Mouse (Mus musculus) retina, embryonic 14.5 days (tissue): Measurements from ENCODE around the gene Zfp697.
"Not testable (repeated sequence)": the region's sequence is repeated elsewhere in the genome, so short reads cannot be mapped to it uniquely, and the experiment has no call there.

Experiments
- DNase-seq: peaks from one replicate; pipeline ENCODE4 v3.0.0-alpha.2; 2015; ENCODE audit warnings: low spot score

The Zfp697 gene

DNA sequence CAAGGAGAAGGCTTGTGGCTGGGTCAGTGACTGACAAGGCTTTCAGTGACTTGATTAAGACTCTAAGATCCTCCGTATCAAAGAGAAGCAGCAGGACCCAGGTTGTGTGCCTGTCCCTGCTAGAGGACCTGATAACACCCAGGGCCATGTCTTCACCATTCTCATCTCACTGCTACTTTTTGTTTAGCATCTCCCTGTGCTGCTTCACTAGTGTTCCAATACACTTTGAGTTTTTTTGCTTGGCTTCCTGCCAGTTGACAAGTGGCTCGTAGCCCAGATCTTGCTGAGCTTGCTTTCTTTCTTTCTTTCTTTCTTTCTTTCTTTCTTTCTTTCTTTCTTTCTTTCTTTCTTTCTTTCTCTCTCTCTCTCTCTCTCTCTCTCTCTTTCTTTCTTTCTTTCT is 140.5 kb downstream of the Zfp697 start:
- not testable (repeated sequence) for DNase-seq

DNA sequence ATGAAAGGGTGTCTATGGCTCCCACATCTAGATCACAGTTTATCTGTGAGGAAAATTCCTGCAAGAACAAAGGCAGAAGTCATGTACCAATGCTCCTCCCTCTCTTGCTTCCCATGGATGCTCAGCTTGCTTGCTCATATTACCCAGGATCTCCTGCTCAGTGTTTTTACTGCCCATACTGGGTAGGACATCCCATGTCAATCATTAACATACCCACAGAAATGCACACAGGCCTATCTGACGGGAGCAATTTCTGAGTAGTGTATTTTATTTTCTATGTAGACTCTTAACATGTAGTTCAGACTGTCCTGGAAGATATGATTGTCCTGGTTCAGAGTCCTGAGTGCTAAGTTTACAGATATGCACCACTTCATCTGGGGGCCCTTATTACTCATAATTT is 142.3 kb downstream of the Zfp697 start:
- DNase-seq = not testable (repeated sequence)

DNA sequence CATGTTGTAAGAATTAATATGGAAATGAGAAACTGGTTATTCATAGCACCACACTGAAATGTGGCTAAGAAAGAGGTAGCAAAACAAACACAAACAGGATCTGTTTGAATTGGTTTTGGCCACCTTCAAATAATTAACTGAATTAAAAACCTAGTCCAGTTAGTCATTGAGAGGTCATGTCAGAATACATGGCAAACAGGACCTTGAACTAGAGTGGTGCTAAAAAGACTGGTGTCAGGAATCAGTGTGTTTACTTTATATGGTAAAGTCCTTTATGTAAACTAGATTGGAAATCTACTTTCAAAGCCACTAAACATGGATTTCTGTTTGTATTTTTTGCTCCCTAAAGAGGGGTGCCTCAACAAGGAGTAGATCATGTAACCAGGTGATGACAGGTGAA is 142.7 kb downstream of the Zfp697 start:
- not testable (repeated sequence) for DNase-seq

DNA sequence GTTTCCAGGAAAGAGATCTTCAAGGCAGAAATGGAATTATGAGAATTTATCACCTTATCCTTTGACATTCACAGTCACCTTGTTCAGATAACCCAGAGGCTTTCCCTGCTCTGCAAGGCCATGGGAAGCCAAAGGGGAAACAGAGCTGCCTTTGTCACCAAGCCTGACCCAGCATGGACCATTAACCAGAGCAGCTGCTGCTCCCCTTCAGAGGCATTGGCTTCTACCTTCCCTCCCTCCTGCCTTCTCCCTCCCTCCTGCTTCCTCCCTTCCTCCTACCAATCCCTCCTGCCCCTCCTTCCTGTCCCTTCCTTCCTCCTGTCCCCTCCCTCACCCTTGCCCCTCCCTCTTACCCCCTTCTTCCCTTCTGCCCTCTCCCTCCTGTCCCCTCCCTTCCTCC is 165.4 kb downstream of the Zfp697 start:
- not testable (repeated sequence) for DNase-seq

DNA sequence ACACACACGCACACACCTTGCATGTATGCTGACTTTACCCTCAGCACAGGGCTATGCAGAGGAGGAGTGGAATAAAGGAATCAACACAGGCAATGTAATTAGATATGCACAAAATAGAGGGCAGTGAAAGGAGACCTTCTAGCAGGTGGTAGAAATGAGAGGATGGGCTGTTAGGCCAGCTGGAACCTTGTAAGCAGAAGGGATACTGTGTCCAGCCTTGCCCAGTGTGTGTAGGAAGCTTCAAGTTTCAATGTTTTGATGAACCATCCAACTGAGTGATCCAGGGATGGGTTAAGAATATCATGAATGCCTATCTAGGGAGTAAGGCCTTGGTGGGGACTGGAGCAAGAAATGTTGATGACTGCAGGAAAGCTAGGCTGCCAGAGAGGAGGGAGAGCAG is 166.2 kb downstream of the Zfp697 start:
- DNase-seq = not testable (repeated sequence)

DNA sequence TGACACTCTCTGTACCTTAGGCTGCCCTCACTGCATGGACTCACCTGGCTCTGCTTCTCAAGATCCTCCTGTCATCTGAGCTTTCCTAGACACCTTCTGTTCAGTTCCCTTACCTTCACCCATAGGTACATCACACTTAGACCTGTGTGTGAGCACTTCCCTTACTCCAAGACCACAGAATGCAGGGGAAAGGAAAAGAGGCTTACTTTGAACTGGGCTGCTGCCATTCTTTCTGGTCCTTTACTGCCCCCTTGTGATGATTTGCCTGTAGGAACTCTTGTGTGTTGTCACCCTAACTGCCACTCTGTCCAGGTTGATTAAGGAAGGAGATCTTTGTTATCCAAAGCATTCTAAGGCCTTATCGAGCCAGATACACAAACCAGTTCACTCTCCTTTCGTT is 168.0 kb downstream of the Zfp697 start:
- not testable (repeated sequence) for DNase-seq

DNA sequence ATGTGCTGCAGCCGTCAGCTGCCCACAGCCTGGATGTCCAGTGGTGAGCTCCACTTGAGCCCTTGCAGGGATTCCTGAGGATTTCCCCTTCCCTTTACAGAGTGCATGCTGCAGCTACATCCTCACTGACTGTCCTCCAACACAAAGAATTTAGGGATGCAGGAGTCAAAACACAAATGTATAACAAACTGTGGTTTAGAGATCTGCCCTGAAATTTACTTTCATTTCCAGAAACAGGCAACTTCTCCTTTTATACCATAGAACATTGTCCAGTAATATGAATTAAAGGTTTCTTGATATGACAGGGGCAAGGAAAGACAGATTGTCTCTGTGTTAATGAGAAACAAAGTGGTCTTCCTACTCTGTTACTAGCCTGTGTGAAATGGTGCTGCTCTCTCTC is 168.6 kb downstream of the Zfp697 start:
- DNase-seq = not testable (repeated sequence)

DNA sequence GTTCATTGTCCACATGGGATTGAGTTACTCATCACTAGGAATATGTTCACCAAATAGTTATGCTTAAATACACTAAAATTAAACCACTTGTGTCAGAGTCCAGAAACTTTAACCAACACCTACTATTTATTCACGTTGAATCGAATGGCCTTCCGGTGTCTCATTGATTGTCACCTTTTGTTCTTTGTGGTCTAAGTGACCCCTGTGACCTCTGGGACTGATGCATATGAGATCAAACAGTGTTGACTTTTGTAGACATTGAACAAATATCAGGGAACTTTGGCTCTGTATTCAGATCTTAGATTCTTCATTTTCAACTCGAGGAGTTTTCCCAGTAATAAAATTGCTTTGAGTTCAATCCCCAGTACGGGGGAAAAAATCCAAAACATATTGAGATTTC is 178.4 kb downstream of the Zfp697 start:
- not testable (repeated sequence) for DNase-seq

DNA sequence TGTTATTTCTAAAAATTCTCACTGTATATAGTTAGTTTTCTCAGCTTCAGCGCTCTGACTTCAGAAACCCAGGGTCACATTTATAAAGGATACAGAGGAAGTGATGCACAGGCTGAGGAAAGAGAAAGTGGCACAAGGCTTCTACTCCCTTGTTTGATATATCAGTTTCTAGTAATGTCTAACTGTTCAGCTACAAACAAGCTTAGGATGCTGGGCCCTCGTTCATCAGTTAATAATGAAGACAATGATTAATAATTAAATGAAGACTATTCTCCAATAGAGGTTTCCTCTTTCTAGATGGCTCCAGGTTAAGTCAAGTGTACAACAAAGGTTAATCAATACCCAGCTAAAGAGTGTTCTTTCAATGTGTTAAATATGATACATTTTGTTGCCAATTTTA is 181.6 kb downstream of the Zfp697 start:
- DNase-seq = not testable (repeated sequence)

DNA sequence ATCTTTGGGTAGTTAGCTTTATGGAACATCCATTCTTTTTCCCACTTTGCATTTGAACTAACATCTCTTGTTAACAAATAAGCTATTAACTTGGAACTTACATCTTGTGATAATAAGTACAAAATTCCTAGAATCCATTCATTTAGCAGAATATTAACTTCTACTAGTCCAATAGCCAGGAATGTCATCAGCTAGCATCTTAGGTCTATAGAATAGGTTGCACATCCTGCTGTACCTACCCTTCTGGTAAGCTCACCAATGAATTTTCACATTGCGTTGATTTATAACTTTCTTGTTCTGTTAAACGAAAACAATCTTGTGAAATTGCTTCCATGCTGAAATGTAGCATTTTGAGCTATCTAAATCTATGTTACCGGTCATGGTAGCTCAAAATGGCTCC is 182.6 kb downstream of the Zfp697 start:
- DNase-seq = not testable (repeated sequence)

DNA sequence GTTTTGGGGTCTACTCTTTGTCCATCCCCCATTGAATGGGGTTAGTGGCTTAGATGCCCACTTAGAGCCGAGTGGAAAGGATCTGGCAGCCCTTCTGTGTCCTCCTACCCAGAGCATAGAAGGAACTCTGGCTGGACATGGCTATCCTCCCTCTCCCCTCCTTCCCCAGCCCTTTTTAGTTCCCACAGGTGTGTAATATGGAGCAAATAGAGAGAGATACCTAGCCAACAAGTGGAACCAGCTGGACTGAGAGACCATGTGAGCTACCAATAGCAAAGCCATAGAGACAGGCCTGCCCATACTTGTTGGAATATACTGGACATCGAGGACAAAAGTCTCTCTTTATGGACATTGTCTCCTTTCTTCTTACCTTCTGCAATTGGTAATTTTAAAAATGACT is 185.5 kb downstream of the Zfp697 start:
- not testable (repeated sequence) for DNase-seq

DNA sequence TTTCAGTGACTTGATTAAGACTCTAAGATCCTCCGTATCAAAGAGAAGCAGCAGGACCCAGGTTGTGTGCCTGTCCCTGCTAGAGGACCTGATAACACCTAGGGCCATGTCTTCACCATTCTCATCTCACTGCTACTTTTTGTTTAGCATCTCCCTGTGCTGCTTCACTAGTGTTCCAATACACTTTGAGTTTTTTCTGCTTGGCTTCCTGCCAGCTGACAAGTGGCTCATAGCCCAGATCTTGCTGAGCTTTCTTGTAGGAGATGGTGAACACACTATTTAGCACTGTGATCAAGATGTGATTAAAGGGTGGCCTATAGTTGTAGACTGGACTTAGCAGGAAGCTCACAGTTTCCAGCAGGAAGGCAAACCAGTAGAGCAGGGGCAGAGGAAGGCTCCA is 198.8 kb downstream of the Zfp697 start:
- not testable (repeated sequence) for DNase-seq

DNA sequence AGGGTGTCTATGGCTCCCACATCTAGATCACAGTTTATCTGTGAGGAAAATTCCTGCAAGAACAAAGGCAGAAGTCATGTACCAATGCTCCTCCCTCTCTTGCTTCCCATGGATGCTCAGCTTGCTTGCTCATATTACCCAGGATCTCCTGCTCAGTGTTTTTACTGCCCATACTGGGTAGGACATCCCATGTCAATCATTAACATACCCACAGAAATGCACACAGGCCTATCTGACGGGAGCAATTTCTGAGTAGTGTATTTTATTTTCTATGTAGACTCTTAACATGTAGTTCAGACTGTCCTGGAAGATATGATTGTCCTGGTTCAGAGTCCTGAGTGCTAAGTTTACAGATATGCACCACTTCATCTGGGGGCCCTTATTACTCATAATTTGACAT is 199.9 kb downstream of the Zfp697 start:
- not testable (repeated sequence) for DNase-seq

DNA sequence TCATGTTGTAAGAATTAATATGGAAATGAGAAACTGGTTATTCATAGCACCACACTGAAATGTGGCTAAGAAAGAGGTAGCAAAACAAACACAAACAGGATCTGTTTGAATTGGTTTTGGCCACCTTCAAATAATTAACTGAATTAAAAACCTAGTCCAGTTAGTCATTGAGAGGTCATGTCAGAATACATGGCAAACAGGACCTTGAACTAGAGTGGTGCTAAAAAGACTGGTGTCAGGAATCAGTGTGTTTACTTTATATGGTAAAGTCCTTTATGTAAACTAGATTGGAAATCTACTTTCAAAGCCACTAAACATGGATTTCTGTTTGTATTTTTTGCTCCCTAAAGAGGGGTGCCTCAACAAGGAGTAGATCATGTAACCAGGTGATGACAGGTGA is 200.4 kb downstream of the Zfp697 start:
- not testable (repeated sequence) for DNase-seq

DNA sequence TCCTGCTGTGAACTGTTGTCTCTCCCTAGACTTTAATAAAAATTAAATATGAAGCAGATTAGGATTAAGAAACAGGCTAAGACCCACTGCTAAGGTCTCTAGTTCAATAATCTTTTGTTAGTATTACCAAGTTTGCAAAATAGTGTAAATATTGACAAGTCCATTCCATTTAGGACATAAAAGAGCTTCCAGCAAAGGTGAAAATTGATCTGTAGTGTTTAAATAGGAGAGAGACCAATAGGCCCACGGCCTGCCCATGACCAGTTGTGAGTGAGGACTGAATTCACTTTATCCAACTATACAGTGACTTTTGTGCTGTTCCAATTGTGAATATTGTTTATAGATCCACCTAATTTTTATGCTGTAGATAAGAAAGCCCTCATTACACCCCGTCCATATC is 205.5 kb downstream of the Zfp697 start:
- no peak for DNase-seq

DNA sequence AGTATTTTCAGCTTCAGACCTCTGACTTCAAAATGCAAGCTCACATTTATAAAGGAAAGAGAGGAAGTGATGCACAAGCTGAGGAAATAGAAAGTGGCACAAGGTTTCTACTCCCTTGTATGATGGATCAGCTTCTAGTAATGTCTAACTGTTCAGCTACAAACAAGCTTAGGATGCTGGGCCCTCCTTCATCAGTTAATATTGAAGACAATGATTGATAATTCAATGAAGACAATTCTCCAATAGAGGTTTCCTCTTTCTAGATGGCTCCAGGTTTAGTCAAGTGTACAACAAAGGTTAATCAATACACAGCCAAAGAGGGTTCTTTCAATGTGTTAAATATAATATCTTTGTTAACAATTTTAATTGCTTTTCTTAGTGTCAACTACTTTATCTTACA is 206.4 kb downstream of the Zfp697 start, which contains the start of gene Gm10681:
Gm10681 (minus strand) TSS at position 101 of the 400 bp plus-strand sequence.
- DNase-seq = no peak

DNA sequence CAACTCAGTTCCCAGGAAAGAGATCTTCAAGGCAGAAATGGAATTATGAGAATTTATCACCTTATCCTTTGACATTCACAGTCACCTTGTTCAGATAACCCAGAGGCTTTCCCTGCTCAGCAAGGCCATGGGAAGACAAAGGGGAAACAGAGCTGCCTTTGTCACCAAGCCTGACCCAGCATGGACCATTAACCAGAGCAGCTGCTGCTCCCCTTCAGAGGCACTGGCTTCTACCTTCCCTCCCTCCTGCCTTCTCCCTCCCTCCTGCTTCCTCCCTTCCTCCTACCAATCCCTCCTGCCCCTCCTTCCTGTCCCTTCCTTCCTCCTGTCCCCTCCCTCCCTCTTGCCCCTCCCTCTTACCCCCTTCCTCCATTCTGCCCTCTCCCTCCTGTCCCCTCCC is 231.3 kb downstream of the Zfp697 start:
- DNase-seq = not testable (repeated sequence)

DNA sequence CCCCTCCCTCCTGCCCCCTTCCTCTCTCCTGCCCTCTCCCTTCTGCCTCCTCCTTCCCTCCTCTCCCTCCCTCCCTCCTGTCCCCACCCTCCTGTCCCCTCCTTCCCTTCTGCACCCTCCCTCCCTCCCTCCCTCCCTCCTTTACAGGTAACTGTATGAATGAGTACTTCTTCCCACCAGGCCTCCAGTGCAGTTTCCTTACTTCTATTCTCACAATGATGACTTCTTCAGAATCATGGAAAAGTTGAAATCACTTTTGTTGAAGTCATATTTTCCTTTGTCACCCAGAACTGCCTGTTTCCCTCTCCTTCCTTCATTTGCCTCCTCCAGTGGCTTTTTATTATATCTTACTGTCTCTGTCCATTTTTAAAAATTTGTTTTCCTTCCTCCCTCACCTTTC is 231.7 kb downstream of the Zfp697 start:
- DNase-seq = no peak

DNA sequence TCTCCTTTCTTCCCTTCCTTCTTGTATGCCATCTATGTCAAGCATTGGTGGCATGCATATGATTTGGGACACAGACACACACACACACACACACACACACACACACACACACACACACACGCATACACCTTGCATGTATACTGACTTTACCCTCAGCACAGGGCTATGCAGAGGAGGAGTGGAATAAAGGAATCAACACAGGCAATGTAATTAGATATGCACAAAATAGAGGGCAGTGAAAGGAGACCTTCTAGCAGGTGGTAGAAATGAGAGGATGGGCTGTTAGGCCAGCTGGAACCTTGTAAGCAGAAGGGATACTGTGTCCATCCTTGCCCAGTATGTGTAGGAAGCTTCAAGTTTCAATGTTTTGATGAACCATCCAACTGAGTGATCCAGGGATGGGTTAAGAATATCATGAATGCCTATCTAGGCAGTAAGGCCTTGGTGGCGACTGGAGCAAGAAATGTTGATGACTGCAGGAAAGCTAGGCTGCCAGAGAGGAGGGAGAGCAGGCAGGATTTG is 232.2 kb downstream of the Zfp697 start:
- DNase-seq = not testable (repeated sequence)

DNA sequence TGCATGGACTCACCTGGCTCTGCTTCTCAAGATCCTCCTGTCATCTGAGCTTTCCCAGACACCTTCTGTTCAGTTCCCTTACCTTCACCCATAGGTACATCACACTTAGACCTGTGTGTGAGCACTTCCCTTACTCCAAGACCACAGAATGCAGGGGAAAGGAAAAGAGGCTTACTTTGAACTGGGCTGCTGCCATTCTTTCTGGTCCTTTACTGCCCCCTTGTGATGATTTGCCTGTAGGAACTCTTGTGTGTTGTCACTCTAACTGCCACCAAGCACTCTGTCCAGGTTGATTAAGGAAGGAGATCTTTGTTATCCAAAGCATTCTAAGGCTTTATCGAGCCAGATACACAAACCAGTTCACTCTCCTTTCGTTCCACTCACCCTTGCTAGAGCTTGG is 234.0 kb downstream of the Zfp697 start:
- not testable (repeated sequence) for DNase-seq

DNA sequence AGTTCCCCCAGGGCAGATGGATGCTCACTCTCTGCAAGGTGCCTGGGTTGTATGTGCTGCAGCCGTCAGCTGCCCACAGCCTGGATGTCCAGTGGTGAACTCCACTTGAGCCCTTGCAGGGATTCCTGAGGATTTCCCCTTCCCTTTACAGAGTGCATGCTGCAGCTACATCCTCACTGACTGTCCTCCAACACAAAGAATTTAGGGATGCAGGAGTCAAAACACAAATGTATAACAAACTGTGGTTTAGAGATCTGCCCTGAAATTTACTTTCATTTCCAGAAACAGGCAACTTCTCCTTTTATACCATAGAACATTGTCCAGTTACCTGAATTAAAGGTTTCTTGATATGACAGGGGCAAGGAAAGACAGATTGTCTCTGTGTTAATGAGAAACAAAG is 234.5 kb downstream of the Zfp697 start:
- DNase-seq = not testable (repeated sequence)

DNA sequence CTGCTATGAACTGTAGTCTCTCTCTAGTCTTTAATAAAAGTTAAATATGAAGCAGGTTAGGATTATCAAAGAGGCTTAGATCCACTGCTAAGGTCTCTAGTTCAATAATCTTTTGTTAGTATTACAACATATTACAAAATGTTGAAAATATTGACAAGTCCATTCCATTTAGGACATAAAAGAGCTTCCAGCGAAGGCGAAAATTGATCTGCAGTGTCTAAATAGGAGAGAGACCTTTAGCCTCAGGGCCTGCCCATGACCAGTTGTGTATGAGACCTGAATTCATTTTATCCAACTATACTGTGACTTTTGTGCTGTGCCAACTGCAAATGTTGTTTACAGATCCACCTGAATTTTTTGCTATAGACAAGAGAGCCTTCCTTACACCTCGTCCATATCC is 247.4 kb downstream of the Zfp697 start:
- DNase-seq = no peak

DNA sequence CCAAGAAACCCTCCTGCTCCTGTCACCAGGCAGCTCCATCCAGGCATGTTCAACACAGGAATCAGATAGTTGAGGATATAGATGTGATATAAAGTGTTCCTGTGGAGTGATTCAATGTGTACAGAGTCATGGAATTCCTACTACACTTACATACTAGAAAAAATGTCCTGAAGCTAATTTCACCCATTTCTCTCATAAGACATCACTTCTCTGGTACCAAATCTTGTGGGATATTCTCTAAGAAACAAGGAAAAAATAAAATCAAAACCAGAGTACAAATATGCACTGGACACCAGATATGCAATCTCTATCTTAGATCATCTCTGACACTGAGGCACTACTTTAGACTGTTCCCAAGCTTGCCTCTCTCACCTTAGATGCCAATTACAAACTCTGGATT is 247.9 kb downstream of the Zfp697 start, which contains the start of gene Hsd3b5:
Hsd3b5 (minus strand) TSS at position 101 of the 400 bp plus-strand sequence.
- no peak for DNase-seq

DNA sequence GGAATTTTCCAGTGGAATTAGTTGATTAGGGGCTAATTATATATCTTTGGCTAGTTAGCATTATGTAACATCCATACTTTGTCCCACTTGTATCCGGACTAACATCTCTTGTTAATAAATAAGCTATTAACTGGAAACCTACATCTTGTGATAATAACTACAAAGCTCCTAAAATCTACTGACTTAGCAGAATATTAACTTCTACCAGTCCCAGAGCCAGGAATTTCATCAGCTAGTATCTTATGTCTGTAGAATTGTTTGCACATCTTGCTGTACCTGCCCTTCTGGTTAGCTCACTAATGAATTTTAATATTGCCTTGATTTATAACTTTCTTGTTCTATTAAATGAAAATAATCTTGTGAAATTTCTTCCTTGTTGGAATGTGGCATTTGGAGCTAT is 252.9 kb downstream of the Zfp697 start:
- no peak for DNase-seq
